Mouse (Mus musculus) neural tube, embryonic 14.5 days (tissue): ENCODE measurements around the gene Abcc3. TPM values are rescaled to one million over a fixed set of nuclear protein-coding genes. Genes with fewer than 3 reads are reported as not detected.
A peak's percentile ranks its signal among the peaks of the same experiment; 100 is the strongest.

Experiments used
- ATAC-seq: fragments of 200-750 bp; cut with Nextera tagmentation; 2 replicates; pipeline ENCODE4 v1.8.0; 2017; ENCODE audit warnings: low read depth, mild to moderate bottlenecking, moderate TSS enrichment, moderate library complexity
- H3K27ac ChIP-seq: fragments of 300-500 bp; sonication (generic); 2 replicates; pipeline ENCODE4 v1.5.1; 2014; ENCODE audit warnings: low read depth, mild to moderate bottlenecking, control low read depth, low read length, moderate library complexity, mixed read lengths
- H3K27me3 ChIP-seq: fragments of 300-500 bp; sonication (generic); 2 replicates; pipeline ENCODE4 v1.6.1; 2014; ENCODE audit warnings: low read length; ENCODE audit not compliant: control insufficient read depth, insufficient read depth
- H3K36me3 ChIP-seq: fragments of 300-500 bp; sonication (generic); 2 replicates; pipeline ENCODE4 v1.6.1; 2014; ENCODE audit warnings: low read length, mixed read lengths; ENCODE audit not compliant: control insufficient read depth, insufficient read depth
- H3K4me1 ChIP-seq: fragments of 300-500 bp; sonication (generic); 2 replicates; pipeline ENCODE4 v1.6.1; 2014; ENCODE audit warnings: low read length; ENCODE audit not compliant: control insufficient read depth, insufficient read depth
- H3K4me2 ChIP-seq: fragments of 300-500 bp; sonication (generic); 2 replicates; pipeline ENCODE4 v1.6.1; 2014; ENCODE audit warnings: mild to moderate bottlenecking, low read depth, low read length, control low read depth
- H3K4me3 ChIP-seq: fragments of 300-500 bp; sonication (generic); 2 replicates; pipeline ENCODE4 v1.5.1; 2014; ENCODE audit warnings: low read depth, low read length, control low read depth, mixed read lengths
- H3K9ac ChIP-seq: fragments of 300-500 bp; sonication (generic); replicated peaks from 2 replicates; pipeline ENCODE4 v1.6.1; 2014; ENCODE audit warnings: low read depth, mild to moderate bottlenecking, control low read depth, low read length, mixed read lengths
- H3K9me3 ChIP-seq: fragments of 300-500 bp; sonication (generic); 2 replicates; pipeline ENCODE4 v1.6.1; 2016; ENCODE audit warnings: low read length; ENCODE audit not compliant: control insufficient read depth
- WGBS: fragments of 180-500 bp; shearing (Covaris S2); extraction: QIAGEN DNeasy Blood & Tissue Kit; methylation state at CpG from one replicate; pipeline ENCODE4 v1.1.7; 2014; 5-methylcytosine and 5-hydroxymethylcytosine counted together
- polyA plus RNA-seq: library from polyadenylated mRNA; unstranded; fragments of >200 nt; fragmentation: Nextera tagmentation; extraction: Ambion mirVana; gene quantifications from 2 replicates; pipeline ENCODE4 v1.2.1, GENCODE M21; 2014

Gene Abcc3
- polyA plus RNA-seq, 1 experiment from 2014 or later, result 1.4 TPM

GRCm38 (mm10) chr11:94340948-94341933, 51.6 kb downstream of the Abcc3 start:
- H3K27ac ChIP-seq, result no peak overlapping the region
- H3K4me1 ChIP-seq, result peaks cover 6% of the 10 kb centered on the region; the same call in 1 of the 2 replicates
- H3K36me3 ChIP-seq, result peaks cover 16% of the 10 kb centered on the region
- H3K27me3 ChIP-seq, result no peaks in the 10 kb centered on the region
- ATAC-seq, result no peak
- H3K9ac ChIP-seq, result no peak overlapping the region
- WGBS, result 47% methylated on average over 10 of the region's 10 CpGs
- no peak overlapping the region for H3K4me2 ChIP-seq
- H3K4me3 ChIP-seq, result no peak overlapping the region
- no peaks in the 10 kb centered on the region for H3K9me3 ChIP-seq

GRCm38 (mm10) chr11:94339732-94340585, 52.8 kb downstream of the Abcc3 start:
- H3K27ac ChIP-seq, result no peak overlapping the region
- WGBS, result 52% methylated on average over 18 of the region's 18 CpGs
- no peak overlapping the region for H3K4me3 ChIP-seq
- no peak overlapping the region for H3K4me2 ChIP-seq
- ATAC-seq, result peak; percentile 81
- no peaks in the 10 kb centered on the region for H3K9me3 ChIP-seq
- H3K4me1 ChIP-seq, result peaks cover 6% of the 10 kb centered on the region; the same call in 1 of the 2 replicates
- H3K27me3 ChIP-seq, result no peaks in the 10 kb centered on the region
- no peak overlapping the region for H3K9ac ChIP-seq
- H3K36me3 ChIP-seq, result peaks cover 25% of the 10 kb centered on the region

- Histone ChIP-seq H3K9me3 (no peaks in the 10 kb centered on the region), H3K36me3 (peaks cover 31% of the 10 kb centered on the region), H3K27ac (no peak overlapping the region), H3K4me1 (peaks cover 6% of the 10 kb centered on the region; the same call in 1 of the 2 replicates), H3K4me2 (no peak overlapping the region), H3K4me3 (no peak overlapping the region), H3K27me3 (no peaks in the 10 kb centered on the region), H3K9ac (no peak overlapping the region)
- WGBS, result 91% methylated on average over 2 of the region's 2 CpGs
- ATAC-seq, result no peak
Observed at GRCm38 (mm10) chr11:94338347-94338746, 54.5 kb downstream of the Abcc3 start.

GRCm38 (mm10) chr11:94336551-94336950, 56.2 kb downstream of the Abcc3 start:
- H3K9me3 ChIP-seq, result no peaks in the 10 kb centered on the region
- H3K4me2 ChIP-seq, result no peak overlapping the region
- H3K27ac ChIP-seq, result no peak overlapping the region
- no peaks in the 10 kb centered on the region for H3K27me3 ChIP-seq
- no peak for ATAC-seq
- H3K9ac ChIP-seq, result no peak overlapping the region
- H3K36me3 ChIP-seq, result peaks cover 31% of the 10 kb centered on the region
- H3K4me1 ChIP-seq, result peaks cover under 1% of the 10 kb centered on the region; the same call in 1 of the 2 replicates
- H3K4me3 ChIP-seq, result no peak overlapping the region

GRCm38 (mm10) chr11:94334386-94334968, 58.3 kb downstream of the Abcc3 start:
- Histone ChIP-seq H3K9me3 (no peaks in the 10 kb centered on the region), H3K9ac (no peak overlapping the region), H3K36me3 (peaks cover 31% of the 10 kb centered on the region), H3K27me3 (no peaks in the 10 kb centered on the region), H3K27ac (no peak overlapping the region), H3K4me3 (no peak overlapping the region), H3K4me1 (peaks cover 15% of the 10 kb centered on the region; the same call in 1 of the 2 replicates), H3K4me2 (no peak overlapping the region)
- ATAC-seq, result no peak
- WGBS, result 89% methylated on average over 8 of the region's 8 CpGs

- ATAC-seq, result no peak
- Histone ChIP-seq H3K4me1 (peaks cover 18% of the 10 kb centered on the region; the same call in 1 of the 2 replicates), H3K27me3 (no peaks in the 10 kb centered on the region), H3K27ac (no peak overlapping the region), H3K4me2 (no peak overlapping the region), H3K9me3 (no peaks in the 10 kb centered on the region), H3K9ac (no peak overlapping the region), H3K36me3 (peaks cover 19% of the 10 kb centered on the region), H3K4me3 (no peak overlapping the region)
- WGBS, result 90% methylated on average over 6 of the region's 6 CpGs
Observed at GRCm38 (mm10) chr11:94332726-94333125, 60.1 kb downstream of the Abcc3 start.

- WGBS, result 93% methylated on average over 3 of the region's 3 CpGs
- no peaks in the 10 kb centered on the region for H3K9me3 ChIP-seq
- H3K27ac ChIP-seq, result no peak overlapping the region
- no peak overlapping the region for H3K4me3 ChIP-seq
- H3K9ac ChIP-seq, result no peak overlapping the region
- no peak overlapping the region for H3K4me2 ChIP-seq
- no peaks in the 10 kb centered on the region for H3K27me3 ChIP-seq
- H3K36me3 ChIP-seq, result peaks cover 7% of the 10 kb centered on the region
- no peak for ATAC-seq
- H3K4me1 ChIP-seq, result peaks cover 26% of the 10 kb centered on the region; the same call in 1 of the 2 replicates
Observed at GRCm38 (mm10) chr11:94330211-94330610, 62.6 kb downstream of the Abcc3 start.

GRCm38 (mm10) chr11:94329270-94329891, 63.4 kb downstream of the Abcc3 start:
- Histone ChIP-seq H3K36me3 (peaks cover 2% of the 10 kb centered on the region), H3K27ac (no peak overlapping the region), H3K27me3 (no peaks in the 10 kb centered on the region), H3K9me3 (no peaks in the 10 kb centered on the region), H3K4me1 (peaks cover 26% of the 10 kb centered on the region; the same call in 1 of the 2 replicates), H3K4me2 (peak overlapping the region; percentile 70; the same call in 1 of the 2 replicates), H3K9ac (no peak overlapping the region), H3K4me3 (peak overlapping the region; percentile 71)
- 49% methylated on average over 4 of the region's 4 CpGs for WGBS
- no peak for ATAC-seq
